Mouse (Mus musculus) layer of hippocampus, postnatal 36 days (tissue): ENCODE measurements at regions not wholly inside any gene's neighbourhood (a gene's known extent, or its start where the extent isn't known, plus 50 kb on each side); places are given as distances from the start of the nearest gene placed in this dataset.

ENCODE experiments used
- DNase-seq, 2 experiments: peaks; one replicate each; pipeline ENCODE4 v3.0.0; 2022

GRCm38 (mm10) chr3:39937719-39938278, 593.3 kb upstream of the Intu start:
- no peak for DNase-seq

GRCm38 (mm10) chr3:39944581-39944980, 586.5 kb upstream of the Intu start:
- DNase-seq, result no peak

GRCm38 (mm10) chr3:39952103-39952502, 579.0 kb upstream of the Intu start:
- no peak for DNase-seq

- no peak for DNase-seq
Observed at GRCm38 (mm10) chr3:39952556-39952955, 578.5 kb upstream of the Intu start.

- DNase-seq, result no peak
Observed at GRCm38 (mm10) chr3:39961836-39962640, 569.0 kb upstream of the Intu start.

GRCm38 (mm10) chr3:39965431-39965830, 565.7 kb upstream of the Intu start:
- peak in 1 of 2 experiments; percentile 22 for DNase-seq

- DNase-seq, result no peak
Observed at GRCm38 (mm10) chr3:39966390-39966789, 564.7 kb upstream of the Intu start.

GRCm38 (mm10) chr3:39976937-39977336, 554.1 kb upstream of the Intu start:
- DNase-seq, result no peak

- no peak for DNase-seq
Observed at GRCm38 (mm10) chr3:39978916-39979679, 552.0 kb upstream of the Intu start.

GRCm38 (mm10) chr3:39982656-39983055, 548.4 kb upstream of the Intu start:
- no peak for DNase-seq

GRCm38 (mm10) chr3:39987710-39988109, 543.4 kb upstream of the Intu start:
- DNase-seq, result no peak

GRCm38 (mm10) chr3:39998628-39999027, 532.5 kb upstream of the Intu start:
- peak in 1 of 2 experiments; percentile 15 for DNase-seq

- DNase-seq, result no peak
Observed at GRCm38 (mm10) chr3:39999846-40000245, 531.2 kb upstream of the Intu start.

- no peak for DNase-seq
Observed at GRCm38 (mm10) chr3:40002838-40003237, 528.2 kb upstream of the Intu start.

GRCm38 (mm10) chr3:40010051-40010450, 521.0 kb upstream of the Intu start:
- no peak for DNase-seq

GRCm38 (mm10) chr3:40021682-40022081, 509.4 kb upstream of the Intu start:
- DNase-seq, result no peak

- DNase-seq, result no peak
Observed at GRCm38 (mm10) chr3:40027713-40028112, 503.4 kb upstream of the Intu start.

GRCm38 (mm10) chr3:40036177-40036576, 494.9 kb upstream of the Intu start:
- DNase-seq, result no peak

- DNase-seq, result no peak
Observed at GRCm38 (mm10) chr3:40049721-40050120, 481.4 kb upstream of the Intu start.

- no peak for DNase-seq
Observed at GRCm38 (mm10) chr3:40058281-40058680, 472.8 kb upstream of the Intu start.

GRCm38 (mm10) chr3:40058719-40059420, 472.2 kb upstream of the Intu start:
- no peak for DNase-seq

GRCm38 (mm10) chr3:40070137-40070667, 460.9 kb upstream of the Intu start:
- DNase-seq, result no peak

GRCm38 (mm10) chr3:40076824-40077223, 454.3 kb upstream of the Intu start:
- no peak for DNase-seq
